Mouse (Mus musculus) layer of hippocampus, adult 11-12 months (tissue): ENCODE data around the gene Mfn2.
A peak's percentile ranks its signal among the peaks of the same experiment; 100 is the strongest.

Experiments used
- DNase-seq: peaks from one replicate; pipeline ENCODE4 v3.0.0; 2022; ENCODE audit warnings: low spot score

Gene Mfn2

GRCm38 (mm10) chr4:147909486-147909885 lies 5.0 kb upstream of the Mfn2 start:
- DNase-seq: no peak

- no peak for DNase-seq
Measured at GRCm38 (mm10) chr4:147906230-147906629, 1.7 kb upstream of the Mfn2 start.

DNA sequence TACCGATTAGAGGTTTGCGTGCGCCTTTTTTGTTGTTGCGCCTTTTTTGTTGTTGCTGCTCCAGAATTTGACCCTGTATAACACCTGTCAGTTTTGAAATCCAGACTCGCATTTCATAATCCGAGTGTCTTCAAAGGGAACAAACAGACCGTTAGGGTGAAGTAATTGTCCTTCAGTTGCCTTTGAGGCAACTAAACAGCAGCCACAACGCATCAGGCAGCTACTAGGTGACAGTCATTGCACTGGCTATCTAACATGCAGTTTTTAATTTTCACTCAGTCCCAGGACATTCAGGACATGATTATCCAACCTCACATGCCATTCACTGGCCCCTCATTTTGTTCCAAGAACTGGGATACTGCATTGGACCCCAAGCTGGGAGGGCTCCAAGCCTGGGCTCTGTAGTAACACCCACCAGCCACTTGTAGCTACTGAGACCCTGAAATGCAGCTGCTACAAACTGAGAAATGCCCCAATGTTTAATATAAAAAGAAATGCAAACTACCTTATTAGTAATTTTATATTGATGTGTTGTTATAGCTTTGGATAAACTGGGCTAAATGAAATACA lies 671 bp upstream of the Mfn2 start:
- no peak for DNase-seq

GRCm38 (mm10) chr4:147903601-147904000 lies 903 bp downstream of the Mfn2 start:
- DNase-seq: no peak

GRCm38 (mm10) chr4:147902906-147903500 lies 1.5 kb downstream of the Mfn2 start:
- DNase-seq: no peak

DNA sequence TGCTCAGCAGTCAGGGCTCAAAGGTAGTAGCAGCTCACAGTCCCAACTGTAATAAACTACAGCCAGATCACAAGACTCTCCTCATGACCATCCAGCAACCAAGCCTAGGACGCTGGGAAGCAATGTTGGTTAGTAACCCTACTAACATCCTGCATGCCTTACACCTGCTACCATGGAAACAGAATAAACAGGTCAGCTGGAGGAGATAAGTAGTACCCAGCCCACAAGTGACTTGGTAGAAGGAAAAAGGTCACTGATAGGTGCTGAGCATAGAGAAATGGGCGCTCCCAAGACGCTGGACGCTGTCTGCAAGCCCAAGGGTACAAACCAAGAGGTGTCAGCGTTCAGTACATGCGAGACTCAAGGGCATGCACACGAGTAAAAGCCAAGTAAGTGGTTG lies 4.1 kb downstream of the Mfn2 start:
- no peak for DNase-seq

GRCm38 (mm10) chr4:147897348-147897747 lies 7.2 kb downstream of the Mfn2 start:
- no peak for DNase-seq

- DNase-seq: no peak
Measured at GRCm38 (mm10) chr4:147896411-147896810, 8.1 kb downstream of the Mfn2 start.

GRCm38 (mm10) chr4:147895815-147896330 lies 8.6 kb downstream of the Mfn2 start:
- no peak for DNase-seq

DNA sequence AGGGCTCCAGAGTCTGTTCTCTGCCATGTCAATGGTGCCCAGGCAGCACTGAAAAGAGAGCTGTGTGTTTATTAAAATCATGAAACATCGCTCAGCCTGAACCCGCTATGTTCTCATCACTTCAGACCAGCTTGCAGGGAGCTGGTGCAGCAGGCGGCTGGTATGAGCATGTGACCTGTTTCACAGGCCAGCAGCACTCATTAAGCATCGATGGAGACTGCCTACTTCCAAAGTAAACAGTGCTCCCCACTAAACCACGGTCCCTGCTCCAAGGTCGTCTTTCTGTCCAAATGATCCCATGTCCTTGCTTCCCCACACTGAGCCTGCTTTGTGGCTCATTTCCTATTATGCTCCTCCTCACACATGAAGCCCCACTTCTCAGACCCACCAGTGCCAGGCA lies 14.2 kb downstream of the Mfn2 start:
- DNase-seq: peak; percentile 45

- no peak for DNase-seq
Measured at GRCm38 (mm10) chr4:147888237-147888636, 16.3 kb downstream of the Mfn2 start.

- no peak for DNase-seq
Measured at GRCm38 (mm10) chr4:147887277-147887676, 17.2 kb downstream of the Mfn2 start.

GRCm38 (mm10) chr4:147886158-147886557 lies 18.3 kb downstream of the Mfn2 start:
- no peak for DNase-seq

DNA sequence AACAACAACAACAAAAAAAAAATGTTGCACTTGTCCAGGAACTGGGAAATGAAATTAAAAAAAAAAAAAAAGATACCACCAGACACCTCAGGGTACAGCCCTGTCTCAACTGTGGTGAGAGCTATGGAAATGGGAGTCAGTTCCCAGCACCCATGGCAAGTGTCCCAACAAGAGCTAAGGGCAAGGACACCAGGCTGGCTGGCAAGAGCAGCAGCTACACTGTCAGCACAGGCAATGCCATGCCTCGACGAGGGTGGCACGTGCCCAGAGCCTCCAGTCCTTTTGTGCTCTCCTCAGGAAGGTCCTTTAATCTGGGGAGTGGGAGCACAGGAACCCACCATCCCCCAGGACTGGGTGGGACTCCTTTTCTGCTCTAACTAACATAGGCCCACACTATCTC lies 20.4 kb downstream of the Mfn2 start:
- DNase-seq: no peak

GRCm38 (mm10) chr4:147883041-147883440 lies 21.5 kb downstream of the Mfn2 start:
- no peak for DNase-seq

- DNase-seq: no peak
Measured at GRCm38 (mm10) chr4:147881792-147882191, 22.7 kb downstream of the Mfn2 start.

DNA sequence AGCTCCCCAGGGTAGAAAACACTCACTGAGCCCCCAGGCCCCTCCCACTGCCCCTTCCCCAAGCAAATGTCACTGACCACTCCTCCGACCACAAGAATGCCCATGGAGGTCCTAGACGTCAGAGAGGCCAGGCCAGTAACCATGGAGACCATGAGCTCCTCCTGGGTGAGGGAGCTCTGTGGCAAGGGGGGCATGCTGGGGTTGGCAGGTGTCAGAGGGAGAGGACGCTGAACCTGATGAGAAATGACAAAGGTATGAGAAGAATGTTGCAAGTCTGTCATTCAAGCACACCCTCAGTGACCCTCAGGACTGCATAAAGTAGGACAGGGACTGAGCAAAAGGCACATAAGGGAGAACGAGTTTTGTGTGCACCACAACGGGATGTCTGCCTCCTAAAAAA lies 24.6 kb downstream of the Mfn2 start:
- no peak for DNase-seq

DNA sequence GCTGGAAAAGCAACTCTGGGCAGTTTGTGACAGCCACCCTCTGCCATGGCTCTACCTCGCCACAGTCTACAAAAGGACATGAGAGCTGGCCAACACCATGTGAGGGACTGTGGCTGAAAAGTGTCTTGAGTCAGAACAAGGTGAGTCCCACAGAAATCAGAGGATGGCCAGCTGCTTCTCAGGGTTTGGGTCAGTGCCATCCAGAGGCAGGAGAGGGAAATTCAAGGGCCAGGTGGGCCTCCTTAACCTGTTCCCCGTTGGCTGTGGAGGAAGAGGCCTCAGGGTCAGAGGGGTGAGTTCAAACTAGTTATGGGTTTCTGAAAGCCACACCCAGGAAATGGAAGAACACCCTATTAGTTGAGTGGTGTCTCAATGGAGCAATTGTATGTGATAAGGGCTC lies 25.0 kb downstream of the Mfn2 start:
- DNase-seq: no peak

GRCm38 (mm10) chr4:147878537-147878936 lies 26.0 kb downstream of the Mfn2 start:
- DNase-seq: no peak

DNA sequence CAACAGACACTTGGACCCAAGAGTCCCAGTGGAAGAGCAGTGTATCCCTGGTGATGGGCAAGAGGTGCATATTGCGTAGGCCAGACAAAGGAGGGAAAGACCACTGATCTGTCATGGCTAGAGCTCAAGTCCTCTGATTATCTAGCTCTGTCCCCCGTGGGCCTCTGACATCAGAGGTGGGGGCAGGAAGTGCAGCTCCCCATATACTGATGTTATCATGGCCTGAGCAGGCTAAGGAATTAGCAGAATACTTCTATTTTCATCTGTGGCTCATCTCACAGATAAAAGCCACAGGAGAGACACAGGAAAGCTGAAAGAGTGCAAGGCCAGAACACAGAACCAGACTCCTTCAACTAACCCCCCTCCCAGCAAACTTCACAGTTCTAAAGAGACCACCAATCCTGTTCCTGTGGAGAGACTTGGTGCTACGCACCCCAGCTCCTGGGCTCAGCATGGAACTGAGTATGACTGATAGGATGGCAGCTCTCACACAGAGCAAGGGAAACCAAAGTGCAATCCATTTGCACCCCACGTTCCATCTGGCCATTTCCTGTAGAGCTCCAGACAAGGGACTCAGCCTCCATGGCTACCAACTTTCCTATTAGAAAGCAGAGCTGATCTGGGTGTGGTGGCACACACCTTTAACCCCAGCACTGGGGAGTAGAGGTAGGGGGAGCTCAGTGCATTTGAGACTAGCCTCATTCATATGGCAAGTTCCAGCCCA lies 28.5 kb downstream of the Mfn2 start:
- no peak for DNase-seq

- DNase-seq: no peak
Measured at GRCm38 (mm10) chr4:147869238-147869637, 35.3 kb downstream of the Mfn2 start.

GRCm38 (mm10) chr4:147868450-147869031 lies 36.0 kb downstream of the Mfn2 start, which contains the start of the genes Miip and Fv1:
Gene Miip, minus strand, starts transcription at chr4:147868816.
Gene Fv1, plus strand, starts transcription at chr4:147868979.
- peak; percentile 97 for DNase-seq
